Mouse (Mus musculus) CH12.LX (cell line): ENCODE measurements around the gene Gmds. TPM values are rescaled to one million over a fixed set of nuclear protein-coding genes. Genes with fewer than 3 reads are reported as not detected.

Experiments
- DNase-seq: peaks from one replicate; pipeline ENCODE4 v3.0.0-alpha.2; 2013; ENCODE audit errors: extremely low read depth
- H3K27ac ChIP-seq: 2 replicates; pipeline ENCODE4 v1.5.1; 2012; ENCODE audit warnings: low read depth, mild to moderate bottlenecking, control low read depth, moderate library complexity; ENCODE audit not compliant: insufficient read depth
- H3K27me3 ChIP-seq: replicated peaks from 2 replicates; pipeline ENCODE3; 2012; ENCODE audit warnings: inconsistent platforms
- H3K36me3 ChIP-seq, 2 experiments: replicated peaks in 1 of 2; 2 replicates each; pipeline versions ENCODE3 to v1.6.1; 2012; ENCODE audit warnings: inconsistent platforms in 1 of 2, low read length in 1 of 2, mild to moderate bottlenecking in 1 of 2, mixed read lengths in 1 of 2, moderate library complexity in 1 of 2; ENCODE audit not compliant: control insufficient read depth in 1 of 2, insufficient read depth in 1 of 2
- H3K4me1 ChIP-seq, 2 experiments: 2 replicates each; pipeline ENCODE4 v1.6.1; 2012; ENCODE audit warnings: inconsistent platforms in 1 of 2, moderate library complexity in 1 of 2; ENCODE audit not compliant: insufficient read depth in 2 of 2, control insufficient read depth in 1 of 2
- H3K4me2 ChIP-seq: 2 replicates; pipeline ENCODE4 v1.6.1; 2012; ENCODE audit warnings: low read depth, mild to moderate bottlenecking, control low read depth; ENCODE audit not compliant: poor library complexity, insufficient read depth, severe bottlenecking
- H3K4me3 ChIP-seq, 3 experiments: fragments of 150-350 bp in 1 of 3; sonication (generic) in 1 of 3; replicated peaks in 1 of 3; 2 replicates each; pipeline versions ENCODE3 to v1.5.1; 2011 to 2012; ENCODE audit warnings: low read depth in 2 of 3, low read length in 2 of 3, mild to moderate bottlenecking in 2 of 3, moderate library complexity in 2 of 3, control low read depth in 1 of 3, improper control_type of control experiment in 1 of 3, inconsistent platforms in 1 of 3, mixed read lengths in 1 of 3; ENCODE audit not compliant: poor library complexity in 1 of 3
- H3K79me2 ChIP-seq: replicated peaks from 2 replicates; pipeline ENCODE4 v1.6.1; 2012; ENCODE audit warnings: mild to moderate bottlenecking, moderate library complexity; ENCODE audit not compliant: control insufficient read depth, poor library complexity, insufficient read depth, severe bottlenecking; ENCODE audit errors: extremely low read depth
- H3K9ac ChIP-seq: 2 replicates; pipeline ENCODE4 v1.6.1; 2012; ENCODE audit warnings: low read depth, mild to moderate bottlenecking, control low read depth, moderate library complexity; ENCODE audit not compliant: insufficient read depth
- H3K9me3 ChIP-seq: replicated peaks from 2 replicates; pipeline ENCODE3; 2012; ENCODE audit warnings: low read length, inconsistent platforms, mixed read lengths
- BHLHE40 ChIP-seq: IDR thresholded peaks from 2 replicates; pipeline ENCODE4 v1.6.1; 2011; ENCODE audit warnings: mild to moderate bottlenecking, low read depth, low read length, improper control_type of control experiment
- CHD1 ChIP-seq: IDR thresholded peaks from 2 replicates; pipeline ENCODE4 v1.6.1; 2012; ENCODE audit warnings: low read depth, low read length, improper control_type of control experiment, inconsistent platforms
- CHD2 ChIP-seq: IDR thresholded peaks from 2 replicates; pipeline ENCODE4 v1.6.1; 2011; ENCODE audit warnings: low read length, improper control_type of control experiment
- EP300 ChIP-seq: IDR thresholded peaks from 2 replicates; pipeline ENCODE4 v1.6.1; 2011; ENCODE audit warnings: low read length, improper control_type of control experiment
- GABPA ChIP-seq: IDR thresholded peaks from 2 replicates; pipeline ENCODE4 v1.6.1; 2012; ENCODE audit warnings: low read depth, low read length, improper control_type of control experiment, inconsistent platforms; ENCODE audit not compliant: insufficient replicate concordance
- HCFC1 ChIP-seq: IDR thresholded peaks from 2 replicates; pipeline ENCODE4 v1.6.1; 2012; ENCODE audit warnings: low read depth, mild to moderate bottlenecking, inconsistent platforms, low read length, improper control_type of control experiment
- JUN ChIP-seq: IDR thresholded peaks from 2 replicates; pipeline ENCODE4 v1.6.1; 2011; ENCODE audit warnings: low read depth, mild to moderate bottlenecking, low read length, improper control_type of control experiment, moderate library complexity; ENCODE audit not compliant: insufficient read depth
- JUND ChIP-seq: conservative IDR thresholded peaks from 2 replicates; pipeline ENCODE4 v1.6.1; 2011; ENCODE audit warnings: low read depth, low read length, improper control_type of control experiment
- KAT2A ChIP-seq: IDR thresholded peaks from 2 replicates; pipeline ENCODE4 v1.6.1; 2012; ENCODE audit warnings: low read length, improper control_type of control experiment, inconsistent platforms; ENCODE audit not compliant: insufficient replicate concordance
- MAZ ChIP-seq: IDR thresholded peaks from 2 replicates; pipeline ENCODE4 v1.6.1; 2012; ENCODE audit warnings: low read depth, mild to moderate bottlenecking, inconsistent platforms, low read length, improper control_type of control experiment, moderate library complexity
- MEF2A ChIP-seq: IDR thresholded peaks from 2 replicates; pipeline ENCODE4 v1.6.1; 2014; ENCODE audit warnings: low read depth, mild to moderate bottlenecking, inconsistent platforms, low read length, improper control_type of control experiment, borderline replicate concordance
- MXI1 ChIP-seq: IDR thresholded peaks from 2 replicates; pipeline ENCODE4 v1.6.1; 2011; ENCODE audit warnings: mild to moderate bottlenecking, low read depth, low read length, improper control_type of control experiment
- PAX5 ChIP-seq: IDR thresholded peaks from 2 replicates; pipeline ENCODE4 v1.6.1; 2012; ENCODE audit warnings: low read length, inconsistent platforms, mixed read lengths
- POLR2A ChIP-seq: IDR thresholded peaks from 2 replicates; pipeline ENCODE4 v1.6.1; 2011; ENCODE audit warnings: low read depth, mild to moderate bottlenecking, improper control_type of control experiment, low read length
- POLR2AphosphoS2 ChIP-seq: IDR thresholded peaks from 2 replicates; pipeline ENCODE4 v1.6.1; 2011; ENCODE audit warnings: low read depth, low read length, improper control_type of control experiment
- RCOR1 ChIP-seq: conservative IDR thresholded peaks from 2 replicates; pipeline ENCODE4 v1.6.1; 2012; ENCODE audit warnings: low read depth, mild to moderate bottlenecking, inconsistent platforms, low read length, improper control_type of control experiment
- SIN3A ChIP-seq: IDR thresholded peaks from 2 replicates; pipeline ENCODE4 v1.6.1; 2012; ENCODE audit warnings: low read length, improper control_type of control experiment, inconsistent platforms
- TBP ChIP-seq: conservative IDR thresholded peaks from 2 replicates; pipeline ENCODE4 v1.6.1; 2011; ENCODE audit warnings: low read depth, low read length, improper control_type of control experiment
- USF1 ChIP-seq: IDR thresholded peaks from 2 replicates; pipeline ENCODE4 v1.6.1; 2014; ENCODE audit warnings: low read depth, mild to moderate bottlenecking, inconsistent platforms, low read length, improper control_type of control experiment
- USF2 ChIP-seq: conservative IDR thresholded peaks from 2 replicates; pipeline ENCODE4 v1.6.1; 2011; ENCODE audit warnings: low read depth, low read length, improper control_type of control experiment
- ZC3H11A ChIP-seq: IDR thresholded peaks from 2 replicates; pipeline ENCODE4 v1.6.1; 2012; ENCODE audit warnings: low read depth, mild to moderate bottlenecking, inconsistent platforms, low read length, improper control_type of control experiment
- ZKSCAN1 ChIP-seq: IDR thresholded peaks from 2 replicates; pipeline ENCODE4 v1.6.1; 2012; ENCODE audit warnings: low read depth, inconsistent platforms, low read length, improper control_type of control experiment, borderline replicate concordance
- ZMIZ1 ChIP-seq: IDR thresholded peaks from 2 replicates; pipeline ENCODE4 v1.6.1; 2012; ENCODE audit warnings: low read depth, mild to moderate bottlenecking, inconsistent platforms, low read length, improper control_type of control experiment
- ZNF384 ChIP-seq: IDR thresholded peaks from 2 replicates; pipeline ENCODE4 v1.6.1; 2012; ENCODE audit warnings: low read depth, low read length, improper control_type of control experiment, inconsistent platforms
- dilution Hi-C: fragments of 300-500 bp; cut with MboI; formaldehyde crosslinking; loops from 2 replicates; pipeline ENCODE4 v1.14.3; 2020; ENCODE audit warnings: low sequenced_read_pairs; ENCODE audit not compliant: extremely low pct_unique_long_range_greater_than_20kb, extremely low pct_ligation_motif_present
- in situ Hi-C: fragments of 300-500 bp; cut with MboI; formaldehyde crosslinking; loops from 3 replicates; pipeline ENCODE4 v1.14.3; 2019; ENCODE audit warnings: low sequenced_read_pairs, low pct_ligation_motif_present, low pct_unique_long_range_greater_than_20kb, mixed read lengths
- polyA plus RNA-seq: library from polyadenylated mRNA; unstranded; fragments of >175 nt; gene quantifications from 2 replicates; pipeline ENCODE4 v1.2.1, GENCODE M21; 2012; ENCODE audit warnings: low read depth; ENCODE audit not compliant: insufficient read length
- total RNA-seq, 2 experiments: library from RNA; depleted of rRNA; stranded (reverse); fragments of 300-350 nt in 1 of 2; fragments of >200 nt in 1 of 2; gene quantifications; 2 replicates each; pipeline ENCODE4 v1.2.3; 2012 to 2014

The Gmds gene
- total and polyA plus RNA-seq, 3 experiments, result 11.0 to 19.3 (median 15.1) TPM

GRCm38 (mm10) chr13:32113875-32114274 is 224.7 kb downstream of the Gmds start:
- Histone ChIP-seq H3K79me2 (no peaks in the 10 kb centered on the region), H3K9ac (no peak overlapping the region), H3K4me3 (no peak overlapping the region), H3K27ac (no peak overlapping the region), H3K4me2 (no peak overlapping the region), H3K36me3 (no peaks in the 10 kb centered on the region), H3K9me3 (no peaks in the 10 kb centered on the region), H3K27me3 (no peaks in the 10 kb centered on the region), H3K4me1 (no peaks in the 10 kb centered on the region)
- TF ChIP-seq POLR2AphosphoS2 (no peak), JUND (no peak), ZC3H11A (no peak), MXI1 (no peak), MAZ (no peak), JUN (no peak), TBP (no peak), USF1 (no peak), ZNF384 (no peak), HCFC1 (no peak), RCOR1 (no peak), BHLHE40 (no peak), POLR2A (no peak), ZKSCAN1 (no peak), CHD1 (no peak)
- dilution Hi-C loops (no loop called here), in situ Hi-C loops (no loop called here)
- DNase-seq, result no peak

GRCm38 (mm10) chr13:32088303-32088977 is 250.1 kb downstream of the Gmds start:
- H3K9me3 ChIP-seq, result no peaks in the 10 kb centered on the region
- H3K4me2 ChIP-seq, result no peak overlapping the region
- dilution Hi-C loops (no loop called here), in situ Hi-C loops (no loop called here)
- H3K27ac ChIP-seq, result no peak overlapping the region
- no peak for DNase-seq
- H3K4me3 ChIP-seq, result no peak overlapping the region
- H3K79me2 ChIP-seq, result no peaks in the 10 kb centered on the region
- H3K9ac ChIP-seq, result no peak overlapping the region
- H3K4me1 ChIP-seq, result no peaks in the 10 kb centered on the region
- no peak for TF ChIP-seq USF2
- no peak for TF ChIP-seq MAZ
- no peak for TF ChIP-seq USF1
- no peak for TF ChIP-seq CHD2
- no peak for TF ChIP-seq MEF2A
- TF ChIP-seq ZMIZ1, result no peak
- TF ChIP-seq BHLHE40, result no peak
- TF ChIP-seq SIN3A, result no peak
- TF ChIP-seq JUN, result no peak
- no peak for TF ChIP-seq PAX5
- no peak for TF ChIP-seq KAT2A
- TF ChIP-seq GABPA, result no peak
- TF ChIP-seq TBP, result no peak
- no peak for TF ChIP-seq EP300
- no peaks in the 10 kb centered on the region for H3K27me3 ChIP-seq
- no peaks in the 10 kb centered on the region for H3K36me3 ChIP-seq
